Mouse (Mus musculus): ENCODE data around the gene Sctr.

Gene Sctr

GRCm38 (mm10) chr1:120062231-120062630, 55.5 kb downstream of the Sctr start:
- in situ Hi-C loops (cut with MboI; ENCODE audit: unreplicated experiment in 2 of 2): no loop called here

GRCm38 (mm10) chr1:120064036-120064682, 57.5 kb downstream of the Sctr start:
- in situ Hi-C loops (cut with MboI; ENCODE audit: unreplicated experiment in 2 of 2): no loop called here

- in situ Hi-C loops (cut with MboI; ENCODE audit: unreplicated experiment in 2 of 2): no loop called here
These were observed 59.5 kb downstream of the Sctr start for GRCm38 (mm10) chr1:120066159-120066558.

GRCm38 (mm10) chr1:120066625-120067024, 59.9 kb downstream of the Sctr start:
- in situ Hi-C loops (cut with MboI; ENCODE audit: unreplicated experiment in 2 of 2): no loop called here

- in situ Hi-C loops (cut with MboI; ENCODE audit: unreplicated experiment in 2 of 2): no loop called here
These were observed 62.4 kb downstream of the Sctr start for GRCm38 (mm10) chr1:120069120-120069519.

GRCm38 (mm10) chr1:120070168-120070567, 63.5 kb downstream of the Sctr start:
- in situ Hi-C loops (cut with MboI; ENCODE audit: unreplicated experiment in 2 of 2): no loop called here

- in situ Hi-C loops (cut with MboI; ENCODE audit: unreplicated experiment in 2 of 2): no loop called here
These were observed 64.4 kb downstream of the Sctr start for GRCm38 (mm10) chr1:120071133-120071532.

- in situ Hi-C loops (cut with MboI; ENCODE audit: unreplicated experiment in 2 of 2): no loop called here
These were observed 66.2 kb downstream of the Sctr start for GRCm38 (mm10) chr1:120072900-120073299.

- in situ Hi-C loops (cut with MboI; ENCODE audit: unreplicated experiment in 2 of 2): no loop called here
These were observed 67.0 kb downstream of the Sctr start, which contains the start of gene Tmem37 for GRCm38 (mm10) chr1:120073519-120074306. Tmem37 (minus strand) TSS chr1:120074074.

- in situ Hi-C loops (cut with MboI; ENCODE audit: unreplicated experiment in 2 of 2): no loop called here
These were observed 67.6 kb downstream of the Sctr start for GRCm38 (mm10) chr1:120074307-120074702.

GRCm38 (mm10) chr1:120074931-120075330, 68.2 kb downstream of the Sctr start:
- in situ Hi-C loops (cut with MboI; ENCODE audit: unreplicated experiment in 2 of 2): no loop called here

GRCm38 (mm10) chr1:120075507-120075906, 68.8 kb downstream of the Sctr start:
- in situ Hi-C loops (cut with MboI; ENCODE audit: unreplicated experiment in 2 of 2): no loop called here

- in situ Hi-C loops (cut with MboI; ENCODE audit: unreplicated experiment in 2 of 2): no loop called here
These were observed 71.2 kb downstream of the Sctr start for GRCm38 (mm10) chr1:120077746-120078410.

GRCm38 (mm10) chr1:120080632-120081031, 73.9 kb downstream of the Sctr start:
- in situ Hi-C loops (cut with MboI; ENCODE audit: unreplicated experiment in 2 of 2): no loop called here

- in situ Hi-C loops (cut with MboI; ENCODE audit: unreplicated experiment in 2 of 2): no loop called here
These were observed 76.4 kb downstream of the Sctr start for GRCm38 (mm10) chr1:120082957-120083585.

- in situ Hi-C loops (cut with MboI; ENCODE audit: unreplicated experiment in 2 of 2): no loop called here
These were observed 77.3 kb downstream of the Sctr start for GRCm38 (mm10) chr1:120083921-120084517.

GRCm38 (mm10) chr1:120085696-120086095, 79.0 kb downstream of the Sctr start:
- in situ Hi-C loops (cut with MboI; ENCODE audit: unreplicated experiment in 2 of 2): loop anchor here in 1 of 2 experiments (5.0 kb wide), 1 partner anchor 53 kb away; no protein-coding TSS in a partner anchor

GRCm38 (mm10) chr1:120086644-120087043, 80.0 kb downstream of the Sctr start:
- in situ Hi-C loops (cut with MboI; ENCODE audit: unreplicated experiment in 2 of 2): loop anchor here in 1 of 2 experiments (5.0 kb wide), 1 partner anchor 54 kb away; no protein-coding TSS in a partner anchor

GRCm38 (mm10) chr1:120089180-120089579, 82.5 kb downstream of the Sctr start:
- in situ Hi-C loops (cut with MboI; ENCODE audit: unreplicated experiment in 2 of 2): loop anchor here in 1 of 2 experiments (5.0 kb wide), 1 partner anchor 57 kb away; no protein-coding TSS in a partner anchor

GRCm38 (mm10) chr1:120090880-120091570, 84.3 kb downstream of the Sctr start:
- in situ Hi-C loops (cut with MboI; ENCODE audit: unreplicated experiment in 2 of 2): loop anchor here in 1 of 2 experiments (5.0 kb wide), 1 partner anchor 59 kb away; no protein-coding TSS in a partner anchor
